Mouse (Mus musculus): ENCODE results near the gene Aoc3.
"Not testable (repeated sequence)": the region's sequence is repeated elsewhere in the genome, so short reads cannot be mapped to it uniquely, and the experiment has no call there.

The Aoc3 gene

DNA sequence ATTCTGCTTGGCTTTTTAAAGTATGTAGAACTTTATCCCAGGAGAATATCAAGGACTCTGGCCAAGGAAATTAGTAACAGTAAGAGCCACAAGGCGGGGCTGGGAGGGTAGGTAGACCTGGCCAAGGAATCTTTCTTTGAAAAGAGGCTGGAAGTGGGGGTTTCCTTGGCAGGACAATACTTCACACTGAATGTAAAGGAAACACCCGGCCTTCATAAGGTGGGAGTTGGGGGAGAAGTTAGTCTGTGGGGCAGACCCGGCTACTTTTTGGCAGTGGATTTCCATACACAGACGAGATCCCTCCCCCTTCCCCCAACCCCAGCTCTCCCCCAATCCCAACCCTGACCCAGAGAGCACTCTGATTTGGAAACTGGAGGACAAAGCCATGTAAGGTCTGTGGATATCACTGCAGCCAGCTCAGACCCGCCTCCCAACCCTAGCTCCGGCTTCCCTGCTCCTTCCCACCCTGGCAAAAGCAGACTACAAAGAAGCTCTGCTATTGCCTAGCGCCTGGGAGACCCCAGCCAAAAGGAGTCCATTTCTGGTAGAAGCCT is at the start of gene Aoc3:
Gene Aoc3 (plus strand): TSS at position 235 of the 554 bp plus-strand sequence.
- no peak for DNase-seq

DNA sequence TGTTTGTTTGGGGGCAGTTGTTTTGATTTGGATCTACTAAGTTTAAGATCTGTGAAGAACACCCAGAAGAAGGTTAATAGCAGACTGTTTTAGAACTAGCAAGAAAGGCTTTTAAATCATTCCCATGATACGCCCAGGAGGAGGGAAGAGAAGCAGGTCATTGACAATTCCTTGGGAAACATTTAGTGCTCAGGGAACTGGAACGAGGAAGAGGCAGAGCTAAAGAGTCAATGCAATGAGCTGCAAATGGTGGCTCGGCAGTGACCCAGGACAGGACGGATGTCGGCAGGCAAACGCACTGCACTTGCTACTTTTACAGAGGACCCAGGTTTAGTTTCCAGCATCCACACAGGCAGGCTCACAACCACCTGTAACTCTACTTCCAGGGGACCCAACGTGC is 49.6 kb upstream of the Aoc3 start:
- DNase-seq = no peak

GRCm38 (mm10) chr11:101282896-101283295 is 47.5 kb upstream of the Aoc3 start:
- no peak for DNase-seq

DNA sequence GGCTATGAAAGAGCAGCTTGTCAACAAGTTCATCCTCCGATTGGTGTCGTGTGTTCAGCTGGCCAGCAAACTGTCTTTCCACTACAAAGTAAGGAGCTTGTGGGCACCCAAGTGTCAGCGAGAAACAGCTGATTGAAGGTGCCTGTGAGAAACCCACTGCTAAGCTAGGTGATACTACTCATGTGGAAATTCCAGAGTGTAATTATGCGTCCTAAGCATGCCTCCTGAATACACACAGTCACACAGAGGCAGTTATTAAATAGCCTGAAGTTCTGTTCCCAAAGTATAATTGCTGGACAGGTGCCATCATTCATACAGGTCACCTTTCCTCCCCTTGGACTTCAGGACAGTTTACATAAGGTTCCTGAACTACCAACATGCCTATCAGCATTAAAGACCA is 46.6 kb upstream of the Aoc3 start:
- no peak for DNase-seq

GRCm38 (mm10) chr11:101287306-101287705 is 43.1 kb upstream of the Aoc3 start:
- DNase-seq = no peak

DNA sequence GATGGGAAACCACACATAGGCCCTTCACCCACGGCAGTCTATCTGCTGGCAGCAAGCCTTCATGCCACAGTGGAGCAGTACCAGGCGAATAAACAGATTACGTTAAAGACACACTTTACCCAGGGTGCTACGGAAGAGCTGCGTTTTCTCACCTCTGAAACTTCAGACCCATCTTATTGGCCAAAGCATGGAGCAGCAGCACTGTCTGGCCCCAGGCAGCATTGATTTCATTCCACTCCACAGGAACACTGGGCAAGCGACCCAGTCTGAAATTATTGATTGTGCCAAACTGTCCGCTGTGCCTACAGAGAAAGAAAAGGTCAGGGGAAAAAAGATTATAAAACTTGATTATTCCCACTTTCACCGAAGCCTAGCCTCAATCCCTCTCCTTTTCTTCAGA is 39.2 kb upstream of the Aoc3 start:
- DNase-seq = no peak

GRCm38 (mm10) chr11:101295191-101295590 is 35.2 kb upstream of the Aoc3 start:
- no peak for DNase-seq

DNA sequence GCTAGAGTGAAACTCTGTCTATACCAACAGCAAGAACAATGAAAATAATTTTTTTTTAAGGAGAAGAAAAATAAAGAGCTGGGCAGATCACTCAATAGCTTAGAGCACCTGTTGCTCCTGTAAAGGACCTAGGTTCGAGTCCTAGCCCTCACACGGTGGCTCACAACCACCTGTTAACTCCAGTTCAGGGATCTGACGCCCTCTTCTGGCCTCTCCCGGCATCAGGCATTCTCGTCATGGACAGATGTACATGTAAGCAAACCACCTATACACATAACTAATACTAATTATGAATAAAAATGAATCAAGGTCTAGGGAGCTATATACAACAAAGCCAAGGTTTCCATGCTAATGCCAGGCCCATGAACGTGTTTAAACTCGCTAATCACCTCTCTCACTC is 29.5 kb upstream of the Aoc3 start:
- no peak for DNase-seq

DNA sequence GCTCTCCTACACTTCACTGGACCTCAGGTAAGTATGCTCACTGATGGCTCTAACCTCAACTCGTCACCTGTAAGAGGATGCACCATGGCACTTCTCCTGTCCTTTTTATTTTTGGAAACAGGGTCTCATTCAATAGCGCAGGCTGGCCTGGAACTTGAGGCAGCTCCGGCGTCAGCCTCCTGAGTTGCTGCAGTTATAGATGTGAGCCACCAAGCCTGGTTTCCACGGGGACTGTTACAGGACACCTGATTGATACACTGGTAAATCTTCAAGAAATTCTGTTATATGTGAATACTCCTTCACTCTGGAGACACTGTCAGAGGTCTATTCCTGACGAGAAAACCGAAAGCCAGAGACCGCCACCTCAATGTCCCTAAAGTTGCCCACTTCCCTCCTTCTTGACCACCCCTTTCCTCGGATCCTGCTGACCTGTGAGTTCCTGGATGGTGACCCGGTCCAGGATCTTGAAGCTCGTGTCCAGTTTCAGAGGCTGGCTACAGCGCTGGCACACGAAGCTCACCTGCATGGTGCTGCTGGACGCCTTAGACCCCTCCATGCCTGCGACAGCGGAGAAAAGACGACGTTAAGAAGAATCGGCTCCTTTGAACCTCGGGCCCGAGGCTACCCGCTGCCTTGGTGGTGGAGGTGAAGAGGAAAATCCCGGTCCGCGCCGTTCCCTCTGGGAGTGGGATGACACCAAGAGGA is 29.0 kb upstream of the Aoc3 start:
- no peak for DNase-seq

- peak; percentile 89 to 90 for DNase-seq
These were observed 28.2 kb upstream of the Aoc3 start, which contains the start of gene Becn1 for GRCm38 (mm10) chr11:101302004-101302798. Gene Becn1 (minus strand): TSS chr11:101302286.

DNA sequence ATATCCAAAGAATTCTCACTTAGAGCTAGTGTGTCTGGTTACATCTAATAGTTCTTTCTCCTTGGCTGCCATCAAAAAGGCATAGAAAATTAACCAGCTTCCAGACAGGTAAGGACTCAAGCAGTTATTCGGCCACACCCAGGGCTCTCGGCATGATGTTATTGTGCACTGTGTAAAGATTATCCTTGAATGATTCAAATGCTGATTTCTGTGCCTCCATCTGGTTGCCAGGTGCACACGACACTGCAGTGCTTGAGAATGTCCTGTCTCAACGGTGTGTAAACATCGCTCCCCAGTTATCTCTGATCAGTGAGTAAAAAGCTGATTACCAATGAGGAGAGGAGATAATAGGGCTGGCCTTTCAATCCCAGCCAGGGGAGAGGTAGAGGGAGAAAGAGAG is 22.7 kb upstream of the Aoc3 start:
- no peak for DNase-seq

DNA sequence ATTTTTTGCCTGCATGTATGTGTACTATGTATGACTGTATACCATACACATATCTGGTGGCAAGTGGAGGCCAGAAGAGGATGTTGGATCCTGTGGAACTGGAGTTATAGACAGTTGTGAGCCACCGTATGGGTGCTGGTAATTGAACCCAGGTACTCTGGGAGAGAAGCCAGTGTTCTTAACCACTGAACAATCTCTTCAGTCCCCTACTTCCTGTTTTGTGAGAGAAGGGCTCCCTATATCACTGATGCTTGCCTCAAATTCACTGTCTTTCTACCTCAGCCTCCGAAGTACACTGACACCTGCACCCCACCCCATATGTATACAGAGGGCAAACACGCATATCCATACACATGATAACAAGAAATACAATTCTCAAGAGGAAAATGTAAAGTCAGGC is 19.3 kb upstream of the Aoc3 start:
- no peak for DNase-seq

GRCm38 (mm10) chr11:101312150-101312549 is 18.3 kb upstream of the Aoc3 start:
- no peak for DNase-seq

- DNase-seq = no peak
These were observed 15.8 kb upstream of the Aoc3 start for GRCm38 (mm10) chr11:101314567-101314966.

DNA sequence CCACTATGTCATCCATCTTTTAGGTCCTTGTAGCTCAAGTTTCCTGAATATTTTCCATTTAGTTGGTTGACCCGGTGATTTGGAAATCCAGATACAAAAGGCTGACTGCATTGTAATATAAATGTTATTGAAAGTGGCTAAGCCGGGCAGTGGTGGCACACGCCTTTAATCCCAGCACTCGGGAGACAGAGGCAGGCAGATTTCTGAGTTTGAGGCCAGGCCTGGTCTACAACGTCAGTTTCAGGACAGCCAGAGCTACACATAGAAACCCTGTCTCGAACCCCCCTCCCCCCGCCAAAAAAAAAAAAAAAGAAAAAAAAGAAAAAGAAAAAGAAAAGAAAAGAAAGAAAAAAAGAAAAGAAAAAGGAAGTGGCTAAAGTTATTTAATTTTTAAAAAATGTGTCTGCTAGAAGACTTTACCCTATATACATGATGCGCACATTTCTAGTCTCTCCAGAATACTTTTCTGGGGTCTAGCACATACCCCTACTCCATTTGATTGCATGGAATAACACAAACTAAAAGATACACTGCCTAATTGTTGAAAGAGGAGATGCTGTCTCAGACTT is 15.2 kb upstream of the Aoc3 start:
- DNase-seq = no peak

GRCm38 (mm10) chr11:101315665-101316500 is 14.5 kb upstream of the Aoc3 start, which contains the start of gene Psme3:
Gene Psme3 (plus strand): TSS chr11:101316213.
- peak; percentile 90 for DNase-seq

GRCm38 (mm10) chr11:101316501-101316917 is 13.9 kb upstream of the Aoc3 start:
- no peak for DNase-seq

DNA sequence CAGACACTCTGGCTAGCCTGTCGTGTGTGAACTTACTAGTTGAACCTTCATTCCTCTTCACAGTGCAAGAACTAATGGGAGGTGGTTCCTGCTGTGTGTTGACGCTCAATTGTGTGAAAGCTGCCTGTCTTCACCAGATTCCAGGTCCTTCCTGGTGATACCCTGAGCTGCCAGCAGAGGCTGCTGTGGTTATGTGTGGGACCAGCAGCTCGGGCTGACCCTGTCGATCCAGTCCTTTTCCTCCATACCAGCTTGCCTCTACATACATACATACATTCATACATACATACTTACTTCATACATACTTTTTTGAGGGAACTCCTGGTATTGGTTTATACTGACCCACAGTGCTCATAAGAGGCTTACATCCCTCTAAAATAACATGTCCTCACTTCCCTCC is 6.8 kb upstream of the Aoc3 start:
- peak; percentile 41 to 54 for DNase-seq

- no peak for DNase-seq
These were observed 5.6 kb upstream of the Aoc3 start, which contains the start of gene Aoc2 for GRCm38 (mm10) chr11:101324763-101325162. Gene Aoc2 (plus strand): TSS chr11:101325063.

DNA sequence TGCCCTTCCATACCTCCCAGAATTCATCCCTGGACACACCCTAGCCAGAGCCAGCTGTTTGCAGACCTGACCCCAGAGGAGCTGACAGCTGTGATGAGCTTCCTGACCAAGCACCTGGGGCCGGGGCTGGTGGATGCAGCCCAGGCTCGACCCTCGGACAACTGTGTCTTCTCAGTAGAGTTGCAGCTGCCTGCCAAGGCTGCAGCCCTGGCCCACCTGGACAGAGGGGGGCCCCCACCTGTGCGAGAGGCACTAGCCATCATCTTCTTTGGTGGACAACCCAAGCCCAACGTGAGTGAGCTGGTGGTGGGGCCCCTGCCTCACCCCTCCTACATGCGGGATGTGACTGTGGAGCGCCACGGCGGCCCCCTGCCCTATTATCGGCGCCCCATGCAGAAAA is 5.2 kb upstream of the Aoc3 start:
- not testable (repeated sequence) for DNase-seq

- DNase-seq = no peak
These were observed 4.3 kb upstream of the Aoc3 start for GRCm38 (mm10) chr11:101326147-101326546.

DNA sequence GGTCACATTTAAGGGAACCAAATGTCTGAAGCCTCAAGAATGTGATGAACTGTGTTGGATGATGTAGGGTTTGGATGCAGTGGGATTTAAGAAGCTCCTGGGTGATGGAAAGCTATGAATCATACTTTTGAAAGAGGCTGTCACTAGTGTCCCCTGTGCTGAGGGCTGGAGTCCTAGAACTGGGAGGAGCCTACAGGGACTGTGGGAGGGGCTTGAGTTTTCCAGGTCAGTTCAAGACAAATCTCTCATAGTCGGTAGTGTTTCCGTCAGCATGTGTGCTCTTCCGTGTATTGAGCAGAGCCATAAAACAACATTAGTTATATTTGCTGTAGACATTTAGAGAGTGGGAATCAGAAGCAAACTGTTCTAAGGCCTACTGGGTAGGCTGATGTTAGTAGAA is 3.1 kb upstream of the Aoc3 start:
- no peak for DNase-seq

All from thymus, postnatal 36 days (tissue).